Mouse (Mus musculus): ENCODE measurements at regions not wholly inside any gene's neighbourhood (a gene's known extent, or its start where the extent isn't known, plus 50 kb on each side); places are given as distances from the start of the nearest gene placed in this dataset.

DNA sequence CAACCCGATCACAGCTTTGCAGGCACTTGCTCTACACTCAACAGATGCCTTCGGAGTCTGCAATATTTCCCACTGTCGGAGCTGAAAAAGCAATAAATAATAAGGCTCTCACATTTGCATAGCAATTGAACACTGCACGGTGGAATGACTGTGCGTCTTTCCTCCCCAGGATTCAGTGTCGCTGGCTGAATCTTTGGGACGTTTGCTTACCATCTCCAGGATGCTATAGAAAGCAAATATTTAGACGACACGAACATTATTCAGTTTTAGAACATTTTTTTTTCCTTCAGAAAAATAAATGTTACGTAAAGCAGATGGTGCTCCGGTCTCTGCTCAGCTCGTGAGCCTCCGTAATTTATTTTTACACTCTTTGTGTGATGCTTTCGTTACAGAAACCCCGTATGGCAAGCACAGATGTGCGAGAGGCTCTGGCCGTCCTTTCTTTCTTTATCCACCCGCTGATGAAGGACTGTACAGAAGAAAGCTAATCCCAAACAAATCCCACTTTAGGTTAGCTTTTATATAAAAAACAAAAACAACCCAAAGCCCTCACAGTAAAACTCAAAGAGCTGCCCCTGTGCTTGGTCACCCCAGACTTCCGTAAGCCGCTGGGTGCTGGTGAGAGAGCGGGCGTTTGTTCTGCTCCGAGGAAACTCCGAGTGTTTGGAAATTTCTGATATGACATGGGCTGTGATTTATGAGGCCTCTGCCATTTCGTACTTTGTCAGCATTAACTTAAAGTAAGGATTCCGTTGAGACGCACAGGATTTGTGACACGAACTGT is 464.3 kb downstream of the Ajap1 start:
- DNase-seq, result no peak

DNA sequence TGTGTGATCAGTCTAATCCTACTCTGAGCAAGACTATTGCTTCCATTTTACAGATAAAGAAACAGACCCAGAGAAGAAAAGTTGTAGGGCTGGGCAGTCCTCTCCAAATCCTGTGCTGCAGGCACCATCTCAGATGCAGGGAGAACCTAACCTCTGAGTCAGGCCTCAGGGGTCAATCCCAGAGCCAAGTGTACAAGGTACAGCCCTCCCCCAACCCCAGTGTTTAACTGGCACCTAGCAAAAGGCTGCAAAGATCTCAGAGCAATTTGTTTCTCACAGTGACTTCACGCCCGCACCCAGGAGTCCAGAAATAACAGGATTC is 464.8 kb downstream of the Ajap1 start:
- DNase-seq, result no peak

DNA sequence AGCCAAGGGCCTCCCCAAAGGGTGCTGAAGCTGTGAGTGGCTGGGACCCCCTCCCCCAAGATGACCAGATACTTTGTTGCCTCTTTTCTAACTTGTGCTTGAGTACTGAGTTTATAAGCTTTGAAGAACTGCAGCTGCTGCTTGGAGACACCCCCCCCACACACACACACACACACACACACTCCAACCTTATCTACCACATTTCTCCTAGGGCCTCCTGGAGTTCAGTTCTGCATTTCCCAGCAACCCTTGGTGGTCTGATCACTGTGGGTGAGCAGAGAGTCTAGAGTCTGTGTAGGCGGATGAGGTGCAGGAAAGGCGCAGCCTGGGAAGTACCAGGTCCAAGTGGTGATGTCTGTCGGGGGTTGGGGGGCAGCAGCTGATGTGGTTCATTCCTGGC is 479.3 kb downstream of the Ajap1 start:
- no peak for DNase-seq

DNA sequence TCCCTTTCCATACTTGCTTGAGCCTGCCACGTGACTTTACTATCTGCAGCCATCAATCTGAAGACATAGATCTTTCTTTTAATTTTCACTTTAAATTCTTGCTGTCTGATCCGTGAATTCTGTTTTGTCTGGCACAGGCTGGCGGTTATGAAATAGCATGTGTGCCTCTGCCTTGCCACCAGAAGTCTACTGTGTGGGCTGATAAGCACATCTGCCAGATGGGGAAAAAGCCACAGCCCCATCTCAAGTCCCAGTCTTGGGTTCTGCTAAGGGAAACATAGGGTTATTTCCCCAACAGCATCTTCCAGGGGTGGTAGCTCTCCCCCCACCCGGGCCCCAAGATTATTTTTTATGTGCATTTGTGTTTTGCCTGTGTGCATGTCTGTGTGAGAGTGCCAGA is 480.1 kb downstream of the Ajap1 start:
- DNase-seq, result no peak

DNA sequence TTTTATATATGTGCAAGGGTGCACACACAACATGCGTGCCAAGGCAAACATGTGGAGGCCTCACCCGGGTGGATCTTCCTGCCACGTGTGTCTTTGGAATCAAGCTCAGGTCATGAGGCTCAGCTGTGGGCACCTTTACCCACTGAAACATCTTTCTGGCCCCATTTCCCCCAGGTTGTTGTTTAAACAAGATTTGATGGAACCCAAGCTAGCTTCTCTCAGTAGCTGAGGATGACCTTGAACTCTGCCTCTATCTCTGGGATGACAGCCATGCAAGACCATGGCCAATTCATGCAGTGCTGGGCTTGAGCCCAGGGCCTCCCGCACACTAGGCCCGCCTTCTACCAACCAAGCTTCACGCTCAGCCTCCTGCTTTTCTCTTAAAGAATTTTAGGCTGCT is 480.9 kb downstream of the Ajap1 start:
- no peak for DNase-seq

DNA sequence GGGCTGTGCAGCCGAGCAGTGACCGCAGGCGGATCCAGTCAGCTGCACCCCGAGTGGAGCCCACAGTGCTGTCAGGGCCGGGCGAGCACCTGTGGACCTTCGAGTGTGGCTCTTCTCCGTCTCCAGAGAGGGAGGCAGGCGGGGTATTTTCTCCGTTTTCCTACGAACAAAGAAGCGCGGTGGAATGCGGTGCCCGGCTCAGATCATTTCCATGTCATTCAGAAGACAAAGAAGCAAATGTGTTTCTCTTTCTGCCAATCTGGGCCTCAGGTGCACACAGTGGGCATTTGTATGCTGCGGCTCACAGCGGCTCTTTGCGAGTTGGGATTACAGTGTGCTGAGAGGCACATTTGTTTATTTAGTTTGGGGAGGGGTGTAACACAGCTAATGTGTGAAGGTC is 483.1 kb downstream of the Ajap1 start:
- DNase-seq, result no peak

DNA sequence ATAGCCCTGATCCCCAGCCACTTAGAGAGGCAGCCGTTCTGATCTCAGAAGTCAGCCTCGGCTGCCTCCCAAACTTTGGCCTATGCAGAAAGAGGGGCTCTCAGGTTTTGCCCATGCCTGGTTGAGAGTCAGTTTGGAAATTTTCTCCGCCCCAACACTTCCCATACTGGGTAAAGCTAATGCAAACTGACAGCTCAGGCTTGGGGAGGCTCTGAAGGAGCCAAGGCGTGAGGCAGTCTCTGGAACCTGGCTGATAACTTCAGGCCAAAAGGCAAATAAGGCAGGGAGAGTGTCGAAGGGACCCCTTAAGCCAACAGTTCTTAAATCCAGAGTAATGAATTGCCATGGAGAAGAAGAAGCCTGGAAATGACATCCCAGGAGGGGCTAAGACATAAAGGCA is 485.4 kb downstream of the Ajap1 start:
- no peak for DNase-seq

DNA sequence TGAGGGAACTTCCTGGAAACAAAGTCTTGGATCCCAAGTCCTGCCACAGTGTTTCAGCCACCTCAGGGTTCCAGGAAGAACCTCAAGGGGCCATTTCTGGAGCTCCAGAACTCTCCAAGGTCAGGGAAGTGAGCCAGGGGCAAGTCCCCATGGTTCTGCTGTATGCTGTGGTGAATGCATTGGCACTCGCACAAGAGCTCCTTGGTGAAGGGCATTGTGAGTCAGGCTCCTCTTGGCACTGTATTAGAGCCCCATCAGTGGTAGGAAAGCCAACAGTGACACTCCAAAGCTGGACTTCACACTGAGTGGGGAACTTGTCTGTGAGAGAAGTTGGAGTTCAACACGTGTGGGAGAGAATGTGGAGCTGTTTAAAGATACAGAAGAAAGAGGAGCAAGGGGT is 486.0 kb downstream of the Ajap1 start:
- peak; percentile 6 for DNase-seq

DNA sequence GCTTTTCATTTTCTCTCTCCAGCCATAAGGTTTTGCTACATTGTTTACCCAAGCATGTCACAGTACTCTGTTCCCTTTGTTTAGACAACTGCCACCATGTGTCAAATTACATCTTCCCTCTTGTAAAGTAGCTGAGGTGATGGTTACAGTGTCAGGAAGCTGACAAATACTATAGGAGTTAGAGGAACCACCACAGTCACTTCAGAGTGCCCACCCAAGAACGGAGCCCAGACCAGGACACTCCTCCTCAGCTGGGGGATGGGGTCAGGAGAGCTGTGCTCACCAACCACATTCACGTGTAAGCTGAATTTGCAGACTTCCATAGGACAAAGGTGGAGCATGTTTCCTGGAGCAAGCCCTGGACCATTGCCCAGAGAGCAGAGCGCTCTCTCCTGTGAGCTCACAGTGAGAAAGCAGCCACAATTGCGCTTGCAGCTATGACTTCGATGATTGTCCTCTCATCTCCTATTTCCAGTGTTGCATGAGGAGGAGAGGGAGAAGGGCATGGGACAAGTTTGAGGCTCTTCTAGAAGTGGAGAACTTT is 487.5 kb downstream of the Ajap1 start:
- DNase-seq, result no peak

DNA sequence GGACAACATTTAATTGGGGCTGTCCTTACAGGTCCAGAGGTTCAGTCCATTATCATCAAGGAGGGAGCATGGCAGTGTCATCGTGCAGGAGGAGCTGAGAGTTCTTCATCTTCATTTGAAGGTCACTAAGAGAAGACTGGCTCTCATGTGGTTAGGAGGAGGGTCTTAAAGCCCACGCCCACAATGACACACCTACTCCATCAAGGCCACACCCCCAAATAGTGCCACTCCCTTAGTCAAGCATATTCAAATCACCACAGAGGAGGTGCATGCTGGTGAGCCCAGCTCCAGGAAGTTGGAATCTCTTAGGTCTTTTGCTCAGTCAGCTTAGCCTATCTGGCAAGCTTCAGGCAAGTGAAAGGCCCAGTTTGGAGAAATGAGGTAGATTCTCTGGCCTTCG is 488.4 kb downstream of the Ajap1 start:
- DNase-seq, result no peak

DNA sequence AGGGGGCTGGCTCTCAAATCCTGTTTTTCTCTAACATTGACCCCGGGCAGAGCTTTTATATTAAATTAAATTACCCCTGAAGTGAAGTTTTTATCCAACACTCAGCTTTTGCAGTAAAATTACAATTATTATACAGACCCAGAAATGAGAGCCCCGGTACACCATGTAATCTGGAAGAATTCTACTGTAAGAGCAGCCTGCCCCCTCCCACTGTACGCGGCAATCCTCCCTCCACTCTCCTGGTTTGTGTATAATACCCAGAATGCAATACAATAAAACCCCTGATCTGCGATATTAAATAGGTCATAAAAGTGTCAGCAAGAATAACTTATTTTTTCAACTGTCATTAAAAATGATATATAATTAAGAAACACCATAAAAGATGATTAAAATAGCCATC is 492.3 kb downstream of the Ajap1 start:
- no peak for DNase-seq

DNA sequence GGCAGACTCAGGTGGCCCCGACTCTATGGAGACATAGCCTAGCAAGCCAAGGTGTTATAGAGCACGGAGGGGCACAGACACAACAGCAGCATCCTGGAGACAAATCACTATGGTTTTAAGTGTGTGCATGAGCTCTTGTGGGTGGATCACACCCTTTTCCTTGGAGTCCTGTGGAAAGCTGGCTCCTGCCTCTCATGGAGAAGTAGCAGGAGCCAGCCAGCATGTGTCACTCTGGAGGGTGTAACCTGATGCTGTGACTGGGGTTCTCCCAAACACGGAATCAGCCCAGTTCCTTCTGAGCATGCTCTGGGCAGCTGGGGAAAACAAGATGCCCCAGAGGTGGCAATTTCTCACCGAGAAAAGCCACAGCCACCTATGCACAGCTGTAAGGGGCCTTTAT is 494.9 kb downstream of the Ajap1 start:
- DNase-seq, result no peak

DNA sequence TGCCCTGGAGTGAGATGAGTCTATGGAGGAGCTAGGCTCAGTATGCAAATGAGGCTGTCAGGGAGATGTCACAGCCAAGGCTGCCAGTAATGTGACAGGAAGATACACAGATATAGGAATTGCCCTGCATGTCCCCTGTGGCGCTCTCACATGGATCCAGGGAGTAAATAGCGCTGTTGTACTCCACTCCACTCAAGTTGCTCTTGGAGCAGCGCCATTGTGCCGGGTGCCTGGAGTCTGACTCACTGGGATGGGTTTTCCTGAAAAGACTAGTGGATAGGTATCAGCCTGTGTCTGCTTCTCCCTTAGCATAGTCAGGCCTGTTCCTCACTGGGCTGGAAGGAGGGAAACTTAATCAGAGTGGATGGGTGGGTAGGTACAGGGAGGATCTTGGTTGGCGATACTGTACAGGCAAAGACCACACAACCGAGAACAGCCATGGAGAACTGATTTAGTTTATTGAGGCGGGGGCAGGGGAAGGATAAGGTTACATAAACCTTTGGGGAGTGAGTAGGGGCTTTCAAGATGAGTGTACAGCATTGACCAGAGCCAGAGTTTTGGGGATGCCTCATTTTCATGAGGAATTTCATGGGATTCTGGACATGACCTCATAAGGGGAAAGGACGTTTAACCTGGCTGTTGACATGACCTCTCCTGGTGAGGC is 497.5 kb upstream of the Kcnab2 start:
- DNase-seq, result no peak

DNA sequence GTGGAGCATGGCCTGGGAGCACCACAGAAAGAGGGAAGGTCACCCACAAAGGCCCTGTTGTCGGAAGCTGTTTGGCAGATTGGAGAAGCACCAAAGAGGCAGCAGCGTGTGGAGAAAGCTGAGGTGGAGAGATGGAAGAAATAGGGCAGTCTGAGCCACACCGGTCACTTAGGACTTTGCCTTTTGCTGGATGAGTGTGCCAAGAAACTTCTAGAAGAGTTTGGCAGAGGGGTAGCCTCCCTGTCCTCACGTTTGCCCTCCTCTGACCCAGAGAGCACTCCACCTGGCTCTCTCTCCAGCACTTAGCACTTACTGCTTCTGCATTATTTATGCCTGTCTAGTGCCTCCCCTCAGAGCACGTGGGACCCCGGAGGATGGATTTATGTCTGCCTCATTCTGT is 485.3 kb upstream of the Kcnab2 start:
- no peak for DNase-seq

DNA sequence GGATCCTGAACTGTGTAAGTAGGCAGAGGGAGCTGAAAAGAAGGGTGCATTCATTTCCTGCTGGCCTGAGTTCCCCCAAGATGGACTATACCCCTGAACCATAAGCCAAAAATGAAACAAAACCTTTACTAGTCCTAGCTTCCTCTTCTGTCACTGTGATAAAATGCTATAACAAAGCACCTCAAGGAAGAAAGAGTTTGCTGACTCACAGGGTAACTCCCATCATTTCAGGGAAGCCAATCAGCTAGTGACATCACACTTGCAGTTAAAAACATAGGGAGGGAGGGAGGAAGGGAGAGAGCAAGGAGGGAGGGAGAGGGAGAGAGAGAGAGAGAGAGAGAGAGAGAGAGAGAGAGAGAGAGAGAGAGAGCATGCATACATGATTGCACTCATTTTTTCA is 484.5 kb upstream of the Kcnab2 start:
- no peak for DNase-seq

DNA sequence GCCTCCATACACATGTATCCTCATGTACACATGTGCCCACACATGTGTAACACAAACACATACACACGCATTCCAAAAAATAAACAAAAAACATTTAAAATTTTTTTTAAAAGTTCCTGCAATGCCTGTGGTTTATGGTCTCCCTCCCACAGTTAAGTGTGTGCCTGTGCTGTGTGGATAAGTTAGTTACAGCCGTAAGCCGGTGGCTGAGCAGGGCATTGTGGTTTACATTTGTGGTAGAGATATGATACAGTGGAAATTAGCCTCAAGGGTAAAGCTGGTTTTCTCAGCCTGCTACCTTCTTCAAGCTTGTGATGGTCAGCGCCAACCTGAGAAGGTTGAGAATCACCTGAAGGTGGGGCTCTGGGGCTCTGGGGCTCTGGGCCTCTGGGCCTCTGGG is 484.0 kb upstream of the Kcnab2 start:
- no peak for DNase-seq

DNA sequence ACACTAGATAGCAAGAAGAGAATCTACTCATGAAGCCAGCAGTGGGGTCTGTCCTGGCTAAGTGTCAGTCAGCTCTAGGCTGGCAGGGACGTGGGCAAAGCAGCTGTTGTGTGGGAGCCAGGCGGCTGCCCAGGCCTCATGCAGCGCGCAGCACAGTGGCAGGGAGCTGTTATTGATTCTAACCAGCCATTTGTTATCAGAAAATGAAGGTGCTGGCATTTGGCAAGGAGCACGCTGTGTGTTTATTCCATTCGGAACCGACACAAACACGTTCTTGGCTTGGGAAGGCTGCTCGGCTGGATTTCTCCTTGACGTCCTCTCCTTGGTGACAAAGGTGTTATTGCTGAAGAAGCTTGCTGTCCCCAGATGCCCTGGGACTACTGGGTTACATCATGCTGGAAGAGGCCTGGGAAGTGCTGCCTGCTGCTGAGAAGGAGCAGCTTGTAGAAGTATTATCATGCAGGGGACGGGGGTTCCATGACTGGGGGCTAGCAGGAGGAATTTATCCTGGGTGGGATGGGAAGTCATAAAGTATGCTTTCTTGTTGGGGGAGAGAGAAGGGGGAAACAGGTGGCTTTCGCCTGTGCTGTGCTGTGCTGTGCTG is 482.1 kb upstream of the Kcnab2 start:
- no peak for DNase-seq

DNA sequence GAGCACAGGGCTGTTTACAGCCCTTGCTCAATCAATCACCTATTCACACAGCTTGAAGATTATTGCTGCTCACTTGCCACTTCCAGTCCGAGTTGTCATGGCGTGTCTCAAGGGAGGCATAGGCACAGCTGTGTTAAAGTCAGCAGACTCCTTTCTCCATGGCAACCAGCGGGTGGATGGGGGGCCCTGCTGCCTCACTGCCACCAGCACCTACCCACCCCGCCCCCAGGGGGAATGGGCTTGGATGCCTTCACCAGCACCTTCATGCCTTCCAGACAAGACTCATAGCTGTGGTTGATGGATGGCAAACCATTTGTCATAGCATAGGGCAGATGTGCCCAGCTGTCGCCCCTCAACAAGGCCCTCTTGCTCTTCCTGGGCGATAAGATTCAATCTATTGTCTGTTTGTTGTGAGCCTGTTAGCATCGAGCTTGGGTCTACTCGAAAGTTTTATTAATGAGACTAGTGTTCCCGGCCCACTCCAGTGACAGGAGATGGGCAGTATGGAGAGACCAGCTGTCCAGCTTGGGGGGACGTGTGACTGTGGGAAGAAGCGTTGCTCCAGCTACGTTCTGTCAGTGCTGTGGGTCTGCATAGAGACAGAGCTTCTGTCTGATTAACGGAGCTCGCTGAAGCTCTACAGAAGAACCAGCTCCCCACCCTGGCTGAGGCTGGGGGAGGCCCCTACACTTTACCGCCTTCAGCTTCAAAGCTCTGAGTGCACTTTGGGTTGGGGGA is 475.7 kb upstream of the Kcnab2 start:
- no peak for DNase-seq

DNA sequence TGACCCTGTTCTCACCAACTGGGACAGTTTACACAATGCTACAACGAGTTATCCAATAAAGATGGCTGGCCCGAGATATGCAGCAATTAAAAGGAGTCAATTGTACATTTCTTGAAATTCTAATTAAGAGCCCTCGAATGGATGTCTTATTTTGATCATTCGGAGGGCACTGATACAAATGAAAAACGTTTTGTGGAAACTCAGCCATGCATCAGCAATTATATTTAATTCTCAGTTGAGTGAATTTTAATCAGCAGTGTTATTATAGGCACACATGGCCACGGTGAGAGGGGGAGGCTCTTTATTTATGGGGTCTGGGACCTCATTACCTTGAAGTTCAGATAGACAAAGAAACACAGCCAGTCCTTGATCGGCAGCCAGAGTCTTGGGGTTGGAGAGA is 471.3 kb upstream of the Kcnab2 start:
- DNase-seq, result no peak

DNA sequence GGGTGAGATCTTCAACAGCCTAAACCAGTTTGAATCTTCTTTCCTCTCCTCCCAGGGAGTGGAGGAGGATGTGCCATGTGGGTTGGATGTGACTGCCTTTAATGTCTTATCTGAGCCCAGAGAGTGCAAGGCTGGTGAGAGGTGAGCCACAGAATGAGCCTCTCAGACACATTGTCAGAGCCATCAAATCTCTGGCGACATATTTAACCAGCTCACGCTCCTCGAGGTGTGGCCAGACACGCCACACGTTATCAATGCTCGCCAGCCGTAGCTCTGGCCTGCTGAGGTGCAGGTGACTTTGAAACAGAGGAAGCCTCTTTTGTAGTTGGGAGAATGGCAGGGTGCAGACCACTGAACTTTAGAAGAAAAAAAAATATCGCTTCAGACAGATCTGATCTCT is 463.5 kb upstream of the Kcnab2 start:
- DNase-seq, result no peak

DNA sequence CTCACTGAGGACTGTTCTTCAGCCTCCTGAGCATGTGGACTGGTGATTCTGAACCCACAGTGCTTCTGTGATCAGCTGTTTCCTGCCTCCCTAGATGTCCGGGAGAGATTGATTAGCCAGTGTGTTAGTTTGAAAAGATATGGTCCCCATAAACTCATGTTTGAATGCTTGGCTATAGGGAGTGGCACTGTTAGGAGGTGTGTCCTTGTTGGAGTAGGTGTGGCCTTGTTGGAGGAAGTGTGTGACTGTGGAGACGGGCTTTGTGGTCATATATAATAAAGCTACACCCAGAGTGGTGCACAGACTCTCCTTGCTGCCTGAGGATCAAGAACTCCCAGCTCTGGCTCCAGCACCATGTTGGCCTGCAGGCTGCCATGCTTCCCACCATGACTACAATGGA is 458.9 kb upstream of the Kcnab2 start:
- no peak for DNase-seq

DNA sequence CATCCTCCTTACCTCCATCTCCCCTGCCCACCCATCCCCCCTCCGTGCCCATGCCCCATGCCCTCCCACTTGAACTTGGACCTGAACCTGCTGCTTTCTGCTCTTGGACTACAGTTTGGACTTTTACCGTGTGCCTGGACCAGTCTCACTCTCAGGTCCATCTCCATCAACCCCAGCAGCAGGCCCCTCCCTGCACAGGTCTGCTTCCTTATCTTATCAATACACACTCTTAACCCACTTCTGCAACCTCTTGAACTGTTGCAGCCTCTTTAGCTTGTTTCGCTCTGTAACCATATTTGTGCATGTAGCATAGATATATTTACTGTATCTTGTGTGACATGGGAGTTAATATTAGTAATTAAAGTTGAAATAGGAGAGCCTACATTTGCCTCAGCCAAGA is 457.8 kb upstream of the Kcnab2 start:
- no peak for DNase-seq

DNA sequence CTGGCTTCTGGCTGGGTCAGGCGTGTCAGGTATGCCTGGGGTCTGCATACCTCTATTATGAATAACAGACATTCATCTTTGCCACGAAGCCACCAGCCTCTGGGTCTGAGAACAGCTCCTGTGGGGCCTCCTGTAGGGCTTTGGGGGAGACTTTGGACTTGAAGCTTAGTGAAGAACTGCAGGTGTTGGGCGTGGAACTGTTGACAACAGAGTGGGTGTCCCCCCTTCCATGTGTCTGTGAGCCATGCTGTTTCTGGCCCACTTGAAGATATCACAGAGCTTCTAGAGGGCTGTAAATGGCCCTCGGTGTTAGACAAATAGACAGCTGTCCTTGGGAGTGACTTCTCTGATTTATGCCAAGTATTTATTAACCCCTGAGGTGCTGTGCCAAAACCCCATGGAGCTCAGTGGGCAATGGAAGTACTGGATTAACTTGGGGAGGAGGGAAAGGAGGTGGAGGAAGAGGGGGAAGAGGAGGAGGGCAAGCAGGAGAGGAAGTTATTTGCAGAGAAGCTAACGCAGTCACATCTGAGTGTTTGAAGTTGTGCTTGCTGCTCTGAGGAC is 450.8 kb upstream of the Kcnab2 start:
- DNase-seq, result no peak
